Mouse (Mus musculus): ENCODE results near the gene Ikzf4.

DNA sequence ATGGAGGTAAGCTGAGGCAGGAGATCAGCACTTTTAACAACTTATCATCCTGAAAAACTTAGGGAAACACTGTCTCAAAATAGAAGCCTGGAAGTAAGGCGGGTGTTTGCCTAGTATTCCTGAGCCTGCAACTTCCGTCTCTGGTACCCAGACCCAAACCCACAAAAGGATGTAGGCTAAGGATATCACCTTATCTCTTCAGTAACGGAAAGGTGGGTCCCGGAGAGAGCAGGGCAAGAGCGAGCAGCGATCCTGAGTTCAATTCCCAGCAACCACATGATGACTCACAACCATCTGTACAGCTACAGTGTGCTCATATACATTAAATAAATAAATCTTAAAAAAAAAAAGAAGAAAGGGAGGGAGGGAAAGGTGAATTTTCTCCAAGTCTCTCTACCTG lies 54.4 kb downstream of the Ikzf4 start:
- no peak for TF ChIP-seq CTCF (IDR thresholded peaks at IDR 0.05; ENCODE audit: low read depth, low read length)
- TF ChIP-seq POLR2A (IDR thresholded peaks at IDR 0.05; ENCODE audit: extremely low read depth, insufficient read depth, low read length) = no peak

All from liver, adult 2 months (tissue).